Mouse (Mus musculus): ENCODE data around the gene Rtbdn. TPM values are rescaled to one million over a fixed set of nuclear protein-coding genes. Genes with fewer than 3 reads are reported as not detected.

Rtbdn gene
- total RNA-seq, 1 experiment = 0.13 TPM

GRCm38 (mm10) chr8:84976031-84976762, 29.4 kb downstream of the Rtbdn start:
- H3K27ac ChIP-seq (ENCODE audit: insufficient read depth, low read depth, low read length, poor library complexity, severe bottlenecking) = peak overlapping the region; percentile 85
- in situ Hi-C loops (cut with MboI; ENCODE audit: low sequenced_read_pairs in 2 of 2, unreplicated experiment in 2 of 2) = no loop called here
- TF ChIP-seq MAFK (IDR thresholded peaks at IDR 0.05; ENCODE audit: insufficient read depth, low read depth, low read length) = no peak
- no peak for TF ChIP-seq ZNF384 (IDR thresholded peaks at IDR 0.05; ENCODE audit: low read depth, low read length)
- TF ChIP-seq HCFC1 (IDR thresholded peaks at IDR 0.05; ENCODE audit: borderline replicate concordance, insufficient read depth, low read length) = no peak; the same call in 1 of the 2 replicates
- peak; percentile 26; the same call in 1 of the 2 replicates for TF ChIP-seq CHD2 (IDR thresholded peaks at IDR 0.05; ENCODE audit: low read depth, low read length)
- no peak for TF ChIP-seq ZC3H11A (IDR thresholded peaks at IDR 0.05; ENCODE audit: borderline replicate concordance, low read depth, low read length)
- peak overlapping the region; percentile 86 for H3K9ac ChIP-seq (ENCODE audit: insufficient read depth, low read depth, low read length, poor library complexity, severe bottlenecking)
- DNase-seq (ENCODE audit: low read depth, low spot score) = no peak
- H3K36me3 ChIP-seq (ENCODE audit: control insufficient read depth, insufficient read depth, low read length, poor library complexity, severe bottlenecking) = peaks cover 10% of the 10 kb centered on the region
- H3K9me3 ChIP-seq (ENCODE audit: control insufficient read depth, insufficient read depth, low read depth, low read length) = no peaks in the 10 kb centered on the region
- peak overlapping the region; percentile 59 to 83 for H3K4me3 ChIP-seq (ENCODE audit: insufficient read depth in 1 of 2, low read depth in 1 of 2, low read length in 2 of 2, poor library complexity in 1 of 2, severe bottlenecking in 1 of 2)
- H3K4me1 ChIP-seq (ENCODE audit: control insufficient read depth in 2 of 2, insufficient read depth in 2 of 2, low read length in 2 of 2, poor library complexity in 1 of 2) = peaks cover 6 to 7% of the 10 kb centered on the region in 2 experiments; a peak in 3 of 4 replicates

GRCm38 (mm10) chr8:84976763-84977434, 30.1 kb downstream of the Rtbdn start:
- Histone ChIP-seq H3K9ac (ENCODE audit: insufficient read depth, low read depth, low read length, poor library complexity, severe bottlenecking) (peak overlapping the region; percentile 86), H3K4me3 (ENCODE audit: insufficient read depth in 1 of 2, low read depth in 1 of 2, low read length in 2 of 2, poor library complexity in 1 of 2, severe bottlenecking in 1 of 2) (peak overlapping the region; percentile 59 to 83), H3K36me3 (ENCODE audit: control insufficient read depth, insufficient read depth, low read length, poor library complexity, severe bottlenecking) (peaks cover 3% of the 10 kb centered on the region), H3K4me1 (ENCODE audit: control insufficient read depth in 2 of 2, insufficient read depth in 2 of 2, low read length in 2 of 2, poor library complexity in 1 of 2) (peaks cover 7 to 10% of the 10 kb centered on the region in 2 experiments; a peak in 3 of 4 replicates), H3K9me3 (ENCODE audit: control insufficient read depth, insufficient read depth, low read depth, low read length) (no peaks in the 10 kb centered on the region), H3K27ac (ENCODE audit: insufficient read depth, low read depth, low read length, poor library complexity, severe bottlenecking) (peak overlapping the region; percentile 65)
- DNase-seq (ENCODE audit: low read depth, low spot score) = no peak
- no peak for TF ChIP-seq ZC3H11A (IDR thresholded peaks at IDR 0.05; ENCODE audit: borderline replicate concordance, low read depth, low read length)
- no peak; the same call in 1 of the 2 replicates for TF ChIP-seq CHD2 (IDR thresholded peaks at IDR 0.05; ENCODE audit: low read depth, low read length)
- no peak for TF ChIP-seq ZNF384 (IDR thresholded peaks at IDR 0.05; ENCODE audit: low read depth, low read length)
- TF ChIP-seq HCFC1 (IDR thresholded peaks at IDR 0.05; ENCODE audit: borderline replicate concordance, insufficient read depth, low read length) = no peak
- no peak for TF ChIP-seq MAFK (IDR thresholded peaks at IDR 0.05; ENCODE audit: insufficient read depth, low read depth, low read length)
- in situ Hi-C loops (cut with MboI; ENCODE audit: low sequenced_read_pairs in 2 of 2, unreplicated experiment in 2 of 2) = no loop called here

GRCm38 (mm10) chr8:84977435-84978247, 30.9 kb downstream of the Rtbdn start:
- TF ChIP-seq ZC3H11A (IDR thresholded peaks at IDR 0.05; ENCODE audit: borderline replicate concordance, low read depth, low read length) = no peak
- 0 out of 2 replicates have a peak, but pooled peaks have one; percentile 15 for TF ChIP-seq HCFC1 (IDR thresholded peaks at IDR 0.05; ENCODE audit: borderline replicate concordance, insufficient read depth, low read length)
- no peak for TF ChIP-seq CHD2 (IDR thresholded peaks at IDR 0.05; ENCODE audit: low read depth, low read length)
- H3K4me3 ChIP-seq (ENCODE audit: insufficient read depth in 1 of 2, low read depth in 1 of 2, low read length in 2 of 2, poor library complexity in 1 of 2, severe bottlenecking in 1 of 2) = peak overlapping the region; percentile 59 to 83
- peak overlapping the region; percentile 65 for H3K27ac ChIP-seq (ENCODE audit: insufficient read depth, low read depth, low read length, poor library complexity, severe bottlenecking)
- peaks cover 7 to 16% of the 10 kb centered on the region in 2 experiments; a peak in 3 of 4 replicates for H3K4me1 ChIP-seq (ENCODE audit: control insufficient read depth in 2 of 2, insufficient read depth in 2 of 2, low read length in 2 of 2, poor library complexity in 1 of 2)
- H3K9me3 ChIP-seq (ENCODE audit: control insufficient read depth, insufficient read depth, low read depth, low read length) = no peaks in the 10 kb centered on the region
- in situ Hi-C loops (cut with MboI; ENCODE audit: low sequenced_read_pairs in 2 of 2, unreplicated experiment in 2 of 2) = no loop called here
- DNase-seq (ENCODE audit: low read depth, low spot score) = no peak
- H3K9ac ChIP-seq (ENCODE audit: insufficient read depth, low read depth, low read length, poor library complexity, severe bottlenecking) = peak overlapping the region; percentile 86
- peaks cover 3% of the 10 kb centered on the region for H3K36me3 ChIP-seq (ENCODE audit: control insufficient read depth, insufficient read depth, low read length, poor library complexity, severe bottlenecking)

DNA sequence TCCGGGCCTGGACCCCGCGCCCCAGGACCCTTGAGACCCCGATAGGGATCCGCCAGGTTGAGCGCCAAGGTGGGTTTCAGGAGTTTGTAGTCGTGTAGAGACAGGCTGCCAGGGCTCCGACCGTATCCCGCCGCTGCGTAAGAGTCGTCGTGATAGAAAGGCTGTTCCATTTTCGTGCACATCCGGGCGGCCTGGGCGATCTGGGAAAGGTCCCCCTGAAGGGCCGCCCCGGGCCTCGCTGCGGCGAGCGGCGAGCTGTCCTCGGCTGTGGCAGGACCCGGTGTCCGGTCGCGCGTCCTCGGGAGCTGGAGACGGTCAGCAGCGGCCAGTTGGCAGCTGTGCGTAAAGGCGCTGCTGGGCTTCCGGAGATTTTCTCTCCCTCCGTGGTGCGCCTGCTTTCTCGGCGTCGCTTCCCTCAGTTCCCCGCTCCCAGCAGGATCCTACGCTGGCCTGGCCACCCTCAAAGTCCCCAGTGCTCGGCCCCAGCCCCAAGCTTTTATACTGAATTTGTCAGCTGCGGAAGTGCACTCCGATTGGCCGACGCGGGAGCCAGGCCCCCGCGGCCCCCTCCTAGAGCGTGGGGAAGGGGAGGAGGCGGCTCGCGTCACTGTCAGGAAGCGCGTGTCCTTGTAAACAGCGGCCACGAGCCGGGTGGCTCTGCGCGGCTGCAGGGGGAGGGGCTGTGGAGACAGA, 31.6 kb downstream of the Rtbdn start, which contains the start of gene Junb:
TSS of gene Junb (minus strand) at position 471 of the 693 bp plus-strand sequence.
- peaks cover 3% of the 10 kb centered on the region for H3K36me3 ChIP-seq (ENCODE audit: control insufficient read depth, insufficient read depth, low read length, poor library complexity, severe bottlenecking)
- in situ Hi-C loops (cut with MboI; ENCODE audit: low sequenced_read_pairs in 2 of 2, unreplicated experiment in 2 of 2) = no loop called here
- H3K27ac ChIP-seq (ENCODE audit: insufficient read depth, low read depth, low read length, poor library complexity, severe bottlenecking) = peak within 1 kb of the TSS; percentile 70
- H3K4me3 ChIP-seq (ENCODE audit: insufficient read depth in 1 of 2, low read depth in 1 of 2, low read length in 2 of 2, poor library complexity in 1 of 2, severe bottlenecking in 1 of 2) = peak within 1 kb of the TSS; percentile 59 to 83
- no peak for TF ChIP-seq CHD2 (IDR thresholded peaks at IDR 0.05; ENCODE audit: low read depth, low read length)
- no peak for TF ChIP-seq MAFK (IDR thresholded peaks at IDR 0.05; ENCODE audit: insufficient read depth, low read depth, low read length)
- no peak for TF ChIP-seq ZC3H11A (IDR thresholded peaks at IDR 0.05; ENCODE audit: borderline replicate concordance, low read depth, low read length)
- TF ChIP-seq HCFC1 (IDR thresholded peaks at IDR 0.05; ENCODE audit: borderline replicate concordance, insufficient read depth, low read length) = no peak
- TF ChIP-seq ZNF384 (IDR thresholded peaks at IDR 0.05; ENCODE audit: low read depth, low read length) = no peak
- H3K9me3 ChIP-seq (ENCODE audit: control insufficient read depth, insufficient read depth, low read depth, low read length) = no peaks in the 10 kb centered on the region
- H3K9ac ChIP-seq (ENCODE audit: insufficient read depth, low read depth, low read length, poor library complexity, severe bottlenecking) = peak within 1 kb of the TSS; percentile 86
- H3K4me1 ChIP-seq (ENCODE audit: control insufficient read depth in 2 of 2, insufficient read depth in 2 of 2, low read length in 2 of 2, poor library complexity in 1 of 2) = peaks cover 7 to 16% of the 10 kb centered on the region in 2 experiments; a peak in 3 of 4 replicates
- no peak for DNase-seq (ENCODE audit: low read depth, low spot score)

All from ES-E14 (cell line).